Mouse (Mus musculus): ENCODE results near the gene Dmbx1. TPM values are rescaled to one million over a fixed set of nuclear protein-coding genes. Genes with fewer than 3 reads are reported as not detected.

Gene Dmbx1
- polyA plus RNA-seq, 1 experiment: not detected

DNA sequence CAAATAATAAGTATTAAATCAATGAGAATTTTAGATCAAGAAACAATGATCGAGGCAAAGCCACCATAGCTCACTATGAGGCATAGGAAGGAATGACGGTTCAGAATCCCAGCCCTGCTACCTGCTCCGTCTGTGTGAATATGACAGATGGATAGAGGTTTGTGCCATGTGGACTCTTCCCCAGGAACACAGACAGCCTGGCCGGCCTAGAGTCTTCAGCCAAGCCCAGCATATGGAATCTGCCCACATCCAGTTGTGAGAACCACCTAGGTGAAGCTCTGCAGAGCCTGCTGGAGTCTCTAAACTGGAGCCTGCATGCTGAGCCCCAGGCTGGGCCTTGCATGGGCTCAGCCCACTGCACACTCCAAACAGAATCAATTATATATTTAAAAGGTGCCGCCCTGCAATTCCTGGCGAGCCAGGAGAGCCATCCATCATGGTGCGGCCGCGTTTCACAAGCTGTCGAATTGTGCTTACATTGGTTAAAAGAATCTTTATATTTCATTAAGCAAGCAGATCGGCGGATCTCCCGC lies 8.1 kb downstream of the Dmbx1 start:
- no peak overlapping the region for H3K4me3 ChIP-seq (ENCODE audit: insufficient read depth, low read depth, low read length)
- 79% methylated on average over 13 of the region's 13 CpGs for WGBS
- H3K4me1 ChIP-seq (ENCODE audit: control insufficient read depth, insufficient read depth, low read length): peaks cover 5% of the 10 kb centered on the region; the same call in 1 of the 2 replicates
- no peak overlapping the region for H3K27ac ChIP-seq (ENCODE audit: insufficient read depth, low read depth, low read length)
- TF ChIP-seq CTCF (IDR thresholded peaks at IDR 0.05; ENCODE audit: insufficient read depth, low read depth, low read length) (no peak), POLR2A (IDR thresholded peaks at IDR 0.05; ENCODE audit: insufficient read depth, low read depth, low read length) (no peak)

GRCm38 (mm10) chr4:115927637-115928036 lies 12.1 kb downstream of the Dmbx1 start:
- 48% methylated on average over 7 of the region's 7 CpGs for WGBS
- H3K27ac ChIP-seq (ENCODE audit: insufficient read depth, low read depth, low read length): no peak overlapping the region
- TF ChIP-seq POLR2A (IDR thresholded peaks at IDR 0.05; ENCODE audit: insufficient read depth, low read depth, low read length) (no peak), CTCF (IDR thresholded peaks at IDR 0.05; ENCODE audit: insufficient read depth, low read depth, low read length) (no peak)
- no peaks in the 10 kb centered on the region for H3K4me1 ChIP-seq (ENCODE audit: control insufficient read depth, insufficient read depth, low read length)
- no peak overlapping the region for H3K4me3 ChIP-seq (ENCODE audit: insufficient read depth, low read depth, low read length)

DNA sequence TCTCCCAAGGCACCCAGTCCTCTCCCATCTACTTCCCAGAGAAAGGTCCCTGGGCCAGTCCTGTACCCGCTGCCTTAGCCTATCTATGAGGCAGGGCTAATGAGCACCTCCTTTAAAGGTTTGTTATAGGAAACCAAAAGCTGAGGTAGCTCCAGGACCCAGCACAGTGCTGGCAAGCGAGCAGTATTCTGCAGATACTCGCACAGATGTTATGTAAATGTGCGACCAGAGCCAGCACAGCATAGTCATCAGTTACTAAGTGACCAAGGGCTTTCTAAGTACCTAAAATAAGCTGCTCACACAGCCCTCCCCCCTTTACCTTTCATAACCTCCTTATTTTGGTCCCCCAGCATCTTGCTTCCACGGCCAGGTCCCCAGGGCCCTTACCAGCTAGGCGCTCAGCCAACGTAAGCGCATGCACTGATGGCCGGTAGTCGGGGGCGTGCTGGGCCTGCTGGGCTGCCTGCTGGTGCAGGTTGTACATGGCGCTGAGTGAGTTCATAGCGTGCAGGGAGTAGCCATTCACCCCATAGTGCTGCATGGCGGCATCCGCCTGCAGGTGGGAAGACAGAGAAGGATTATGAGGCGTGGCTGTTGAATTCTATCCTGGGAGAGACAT lies 16.4 kb downstream of the Dmbx1 start:
- H3K27ac ChIP-seq (ENCODE audit: insufficient read depth, low read depth, low read length): no peak overlapping the region
- 77% methylated on average over 16 of the region's 16 CpGs for WGBS
- H3K4me3 ChIP-seq (ENCODE audit: insufficient read depth, low read depth, low read length): no peak overlapping the region
- H3K4me1 ChIP-seq (ENCODE audit: control insufficient read depth, insufficient read depth, low read length): no peaks in the 10 kb centered on the region
- TF ChIP-seq POLR2A (IDR thresholded peaks at IDR 0.05; ENCODE audit: insufficient read depth, low read depth, low read length): no peak
- TF ChIP-seq CTCF (IDR thresholded peaks at IDR 0.05; ENCODE audit: insufficient read depth, low read depth, low read length): no peak

- Histone ChIP-seq H3K4me1 (ENCODE audit: control insufficient read depth, insufficient read depth, low read length) (no peaks in the 10 kb centered on the region), H3K27ac (ENCODE audit: insufficient read depth, low read depth, low read length) (no peak overlapping the region), H3K4me3 (ENCODE audit: insufficient read depth, low read depth, low read length) (no peak overlapping the region)
- TF ChIP-seq POLR2A (IDR thresholded peaks at IDR 0.05; ENCODE audit: insufficient read depth, low read depth, low read length) (no peak), CTCF (IDR thresholded peaks at IDR 0.05; ENCODE audit: insufficient read depth, low read depth, low read length) (no peak)
- WGBS: 92% methylated on average over 5 of the region's 5 CpGs
These were observed 17.0 kb downstream of the Dmbx1 start for GRCm38 (mm10) chr4:115922688-115923087.

- Histone ChIP-seq H3K27ac (ENCODE audit: insufficient read depth, low read depth, low read length) (no peak overlapping the region), H3K4me3 (ENCODE audit: insufficient read depth, low read depth, low read length) (no peak overlapping the region), H3K4me1 (ENCODE audit: control insufficient read depth, insufficient read depth, low read length) (no peaks in the 10 kb centered on the region)
- TF ChIP-seq CTCF (IDR thresholded peaks at IDR 0.05; ENCODE audit: insufficient read depth, low read depth, low read length) (no peak), POLR2A (IDR thresholded peaks at IDR 0.05; ENCODE audit: insufficient read depth, low read depth, low read length) (no peak)
- WGBS: 90% methylated on average over 16 of the region's 16 CpGs
These were observed 19.8 kb downstream of the Dmbx1 start for GRCm38 (mm10) chr4:115919911-115920310.

- TF ChIP-seq CTCF (IDR thresholded peaks at IDR 0.05; ENCODE audit: insufficient read depth, low read depth, low read length) (no peak), POLR2A (IDR thresholded peaks at IDR 0.05; ENCODE audit: insufficient read depth, low read depth, low read length) (no peak)
- Histone ChIP-seq H3K4me3 (ENCODE audit: insufficient read depth, low read depth, low read length) (no peak overlapping the region), H3K27ac (ENCODE audit: insufficient read depth, low read depth, low read length) (no peak overlapping the region), H3K4me1 (ENCODE audit: control insufficient read depth, insufficient read depth, low read length) (peaks cover 4% of the 10 kb centered on the region)
- WGBS: 24% methylated on average over 4 of the region's 4 CpGs
These were observed 28.1 kb downstream of the Dmbx1 start for GRCm38 (mm10) chr4:115911586-115911985.

- Histone ChIP-seq H3K27ac (ENCODE audit: insufficient read depth, low read depth, low read length) (no peak overlapping the region), H3K4me1 (ENCODE audit: control insufficient read depth, insufficient read depth, low read length) (peaks cover 4% of the 10 kb centered on the region), H3K4me3 (ENCODE audit: insufficient read depth, low read depth, low read length) (no peak overlapping the region)
- whole genome bisulfite sequencing: 21% methylated on average over 7 of the region's 7 CpGs
- TF ChIP-seq CTCF (IDR thresholded peaks at IDR 0.05; ENCODE audit: insufficient read depth, low read depth, low read length): no peak
- no peak for TF ChIP-seq POLR2A (IDR thresholded peaks at IDR 0.05; ENCODE audit: insufficient read depth, low read depth, low read length)
These were observed 31.1 kb downstream of the Dmbx1 start for GRCm38 (mm10) chr4:115908641-115909040.

DNA sequence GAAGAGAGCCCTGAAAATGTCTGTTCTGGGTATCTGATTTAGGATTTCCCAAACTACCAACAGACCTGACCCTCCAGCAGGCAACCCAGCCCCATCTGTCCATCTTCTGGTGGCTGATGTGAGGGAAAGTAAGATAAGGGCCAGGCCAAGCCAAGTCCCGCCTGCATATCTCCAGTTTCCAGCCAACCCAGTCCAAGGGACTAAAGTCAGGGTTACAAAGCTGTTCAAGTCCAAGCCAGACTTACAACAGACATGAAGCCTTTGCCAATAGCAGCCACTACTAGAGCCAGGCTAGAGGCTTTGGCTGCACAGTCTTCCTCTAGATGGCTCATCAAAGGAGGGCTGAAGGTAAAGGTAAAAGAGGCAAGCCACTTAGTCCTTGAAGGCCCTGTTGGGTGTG lies 31.7 kb downstream of the Dmbx1 start:
- Histone ChIP-seq H3K4me1 (ENCODE audit: control insufficient read depth, insufficient read depth, low read length) (peaks cover 4% of the 10 kb centered on the region), H3K27ac (ENCODE audit: insufficient read depth, low read depth, low read length) (no peak overlapping the region), H3K4me3 (ENCODE audit: insufficient read depth, low read depth, low read length) (no peak overlapping the region)
- 79% methylated on average over 1 of the region's 1 CpGs for WGBS
- TF ChIP-seq CTCF (IDR thresholded peaks at IDR 0.05; ENCODE audit: insufficient read depth, low read depth, low read length) (no peak), POLR2A (IDR thresholded peaks at IDR 0.05; ENCODE audit: insufficient read depth, low read depth, low read length) (no peak)

- TF ChIP-seq POLR2A (IDR thresholded peaks at IDR 0.05; ENCODE audit: insufficient read depth, low read depth, low read length) (no peak), CTCF (IDR thresholded peaks at IDR 0.05; ENCODE audit: insufficient read depth, low read depth, low read length) (no peak)
- no peak overlapping the region for H3K4me3 ChIP-seq (ENCODE audit: insufficient read depth, low read depth, low read length)
- H3K4me1 ChIP-seq (ENCODE audit: control insufficient read depth, insufficient read depth, low read length): peaks cover 4% of the 10 kb centered on the region
- WGBS: 89% methylated on average over 3 of the region's 3 CpGs
- H3K27ac ChIP-seq (ENCODE audit: insufficient read depth, low read depth, low read length): no peak overlapping the region
These were observed 32.9 kb downstream of the Dmbx1 start for GRCm38 (mm10) chr4:115906791-115907190.

Data from olfactory bulb, adult 2 months (tissue).